Mouse (Mus musculus) 3134 (cell line): ENCODE measurements at regions not wholly inside any gene's neighbourhood (a gene's known extent, or its start where the extent isn't known, plus 50 kb on each side); places are given as distances from the start of the nearest gene placed in this dataset.

Source experiments
- DNase-seq: peaks from one replicate; pipeline ENCODE4 v3.0.0-alpha.2; 2011; ENCODE audit warnings: low spot score; ENCODE audit not compliant: insufficient read length; ENCODE audit errors: extremely low read depth

GRCm38 (mm10) chr11:51911481-51911880, 54.0 kb upstream of the Jade2 start:
- DNase-seq = peak; percentile 44

DNA sequence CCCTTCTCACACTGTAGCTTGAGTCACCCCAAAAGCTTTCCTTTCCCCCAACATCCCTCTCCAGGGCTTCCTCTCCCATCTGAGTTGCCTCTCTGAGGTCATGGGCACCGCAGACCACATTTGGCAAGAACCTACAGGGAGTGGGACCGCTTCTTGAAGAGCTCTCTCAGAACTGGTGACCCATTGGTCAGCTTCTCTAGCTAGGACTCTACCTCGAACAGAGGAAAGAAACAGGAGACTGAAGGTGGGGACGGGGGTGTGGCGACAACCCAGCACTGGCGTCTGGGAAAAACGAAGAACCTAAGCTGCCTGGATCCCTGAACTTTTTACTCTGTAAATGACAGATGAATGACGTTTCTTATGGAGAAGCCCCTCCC, 51.8 kb upstream of the Cdkn2aipnl start:
- no peak for DNase-seq

GRCm38 (mm10) chr11:51916033-51916929, 51.2 kb upstream of the Cdkn2aipnl start:
- DNase-seq = peak; percentile 94
